Mouse (Mus musculus) granulocyte monocyte progenitor cell, adult 5-6 weeks (primary cell): ENCODE results near the gene Kcnj10. TPM values are rescaled to one million over a fixed set of nuclear protein-coding genes. Genes with fewer than 3 reads are reported as not detected.

Experiments used
- ATAC-seq: replicated peaks from 2 replicates; pipeline ENCODE4 v1.8.0; 2016; ENCODE audit warnings: mild to moderate bottlenecking, moderate TSS enrichment, inconsistent platforms; ENCODE audit not compliant: poor library complexity, severe bottlenecking
- total RNA-seq, 2 experiments: library from RNA; stranded (forward) in 1 of 2; stranded (reverse) in 1 of 2; fragments of 200-712, 200-1000 nt in 1 of 2; fragments of >200 nt in 1 of 2; fragmentation: Nextera tagmentation in 1 of 2; gene quantifications; 2 replicates each; pipeline ENCODE4 v1.2.3; 2014 to 2017

Gene Kcnj10
- total RNA-seq, 2 experiments from 2014 or later: 0.32 to 0.46 TPM

GRCm38 (mm10) chr1:172328461-172328860 lies 12.5 kb upstream of the Kcnj10 start:
- ATAC-seq: no peak

- ATAC-seq: no peak
Measured at GRCm38 (mm10) chr1:172329131-172329530, 11.9 kb upstream of the Kcnj10 start, which contains the start of gene Kcnj9. TSS of gene Kcnj9 (minus strand) at chr1:172329318.

GRCm38 (mm10) chr1:172329616-172330015 lies 11.4 kb upstream of the Kcnj10 start:
- ATAC-seq: no peak

- peak; percentile 66 for ATAC-seq
Measured at GRCm38 (mm10) chr1:172331422-172331947, 9.5 kb upstream of the Kcnj10 start.

GRCm38 (mm10) chr1:172332925-172333324 lies 8.1 kb upstream of the Kcnj10 start:
- no peak for ATAC-seq

GRCm38 (mm10) chr1:172333512-172333911 lies 7.5 kb upstream of the Kcnj10 start:
- no peak for ATAC-seq

GRCm38 (mm10) chr1:172335804-172336203 lies 5.2 kb upstream of the Kcnj10 start:
- ATAC-seq: peak; percentile 73

GRCm38 (mm10) chr1:172337411-172338185 lies 3.4 kb upstream of the Kcnj10 start:
- no peak for ATAC-seq

GRCm38 (mm10) chr1:172341386-172341785 lies 376 bp downstream of the Kcnj10 start:
- ATAC-seq: no peak

- ATAC-seq: no peak
Measured at GRCm38 (mm10) chr1:172342729-172343128, 1.7 kb downstream of the Kcnj10 start.

GRCm38 (mm10) chr1:172343914-172344313 lies 2.9 kb downstream of the Kcnj10 start:
- no peak for ATAC-seq

GRCm38 (mm10) chr1:172344820-172345219 lies 3.8 kb downstream of the Kcnj10 start:
- ATAC-seq: no peak

- ATAC-seq: no peak
Measured at GRCm38 (mm10) chr1:172346707-172347106, 5.7 kb downstream of the Kcnj10 start.

GRCm38 (mm10) chr1:172347382-172347781 lies 6.4 kb downstream of the Kcnj10 start:
- peak; percentile 52 for ATAC-seq

- ATAC-seq: no peak
Measured at GRCm38 (mm10) chr1:172349504-172349903, 8.5 kb downstream of the Kcnj10 start.

GRCm38 (mm10) chr1:172349916-172350812 lies 9.2 kb downstream of the Kcnj10 start:
- no peak for ATAC-seq

- no peak for ATAC-seq
Measured at GRCm38 (mm10) chr1:172352001-172352400, 11.0 kb downstream of the Kcnj10 start.

- ATAC-seq: peak; percentile 86
Measured at GRCm38 (mm10) chr1:172352453-172352852, 11.4 kb downstream of the Kcnj10 start.

GRCm38 (mm10) chr1:172355336-172355735 lies 14.3 kb downstream of the Kcnj10 start:
- ATAC-seq: no peak

GRCm38 (mm10) chr1:172357550-172357949 lies 16.5 kb downstream of the Kcnj10 start:
- peak; percentile 93 for ATAC-seq

GRCm38 (mm10) chr1:172358341-172358740 lies 17.3 kb downstream of the Kcnj10 start:
- ATAC-seq: no peak
